Mouse (Mus musculus) testis, postnatal 14 days (tissue): Measurements from ENCODE around the gene Galk2.

Experiments used
- DNase-seq: peaks from one replicate; pipeline ENCODE4 v3.0.0; 2021; ENCODE audit warnings: low spot score

Galk2 gene

DNA sequence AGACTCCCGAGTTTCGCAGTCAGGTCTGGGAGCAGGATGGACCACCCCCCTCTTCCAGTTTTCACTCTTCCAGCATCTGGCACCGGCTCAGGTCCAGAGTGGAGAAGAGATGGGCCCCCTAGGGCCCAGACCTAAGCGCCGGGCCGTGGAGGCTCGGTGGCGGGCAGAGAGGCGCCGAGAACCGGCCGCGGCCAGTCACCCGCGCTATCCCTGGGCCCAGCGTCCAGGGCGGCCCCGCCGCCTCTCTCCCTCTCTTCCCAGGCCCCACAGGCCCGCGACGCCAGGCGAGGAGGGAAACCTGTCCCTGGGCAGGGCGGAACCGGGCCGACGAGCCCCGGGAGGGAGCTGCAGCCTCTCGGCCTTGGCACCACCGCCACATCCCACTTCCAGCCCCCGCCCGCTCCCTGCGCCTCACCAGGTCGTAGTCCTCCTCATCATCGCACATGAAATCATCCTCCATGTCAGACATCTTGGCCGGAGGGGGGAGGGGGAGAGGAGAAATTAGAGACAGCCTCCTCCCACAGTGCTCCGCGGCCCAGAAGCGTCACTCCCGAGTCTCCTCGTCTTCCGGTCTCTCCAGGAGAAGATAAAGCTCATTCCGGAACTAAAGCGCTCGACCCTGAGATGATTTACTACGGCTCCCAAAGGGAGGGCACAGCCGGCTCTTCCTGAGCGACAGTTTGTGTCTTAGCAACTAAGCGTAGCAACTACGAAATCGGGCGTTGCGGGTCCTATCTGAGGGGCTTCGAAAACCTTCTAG is at the start of gene Galk2, which contains the start of gene Cops2:
Gene Galk2, plus strand, starts transcription at position 589 of the 760 bp plus-strand sequence.
Gene Cops2, minus strand, starts transcription at position 619 of the 760 bp plus-strand sequence.
- peak; percentile 96 for DNase-seq

DNA sequence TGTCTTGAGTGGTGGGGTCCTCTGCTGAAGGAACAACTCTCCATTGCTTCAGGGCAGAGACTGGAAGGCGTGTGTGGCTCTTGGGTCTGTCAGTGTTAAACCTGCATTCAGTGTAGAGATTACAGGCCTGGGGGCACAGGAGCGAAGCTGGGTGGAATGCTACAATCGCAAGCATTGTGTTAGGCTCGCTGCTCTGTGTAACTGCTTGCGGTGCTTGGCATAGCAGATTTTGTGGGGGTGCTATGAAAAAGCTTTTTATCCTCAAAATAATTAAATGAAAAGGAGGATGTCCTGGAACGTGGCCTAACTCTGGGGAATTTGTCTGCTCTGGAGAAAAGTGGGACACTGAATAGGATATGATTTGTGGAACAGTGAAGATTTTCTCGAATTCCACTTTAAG is 49.4 kb upstream of the Galk2 start:
- DNase-seq = no peak

DNA sequence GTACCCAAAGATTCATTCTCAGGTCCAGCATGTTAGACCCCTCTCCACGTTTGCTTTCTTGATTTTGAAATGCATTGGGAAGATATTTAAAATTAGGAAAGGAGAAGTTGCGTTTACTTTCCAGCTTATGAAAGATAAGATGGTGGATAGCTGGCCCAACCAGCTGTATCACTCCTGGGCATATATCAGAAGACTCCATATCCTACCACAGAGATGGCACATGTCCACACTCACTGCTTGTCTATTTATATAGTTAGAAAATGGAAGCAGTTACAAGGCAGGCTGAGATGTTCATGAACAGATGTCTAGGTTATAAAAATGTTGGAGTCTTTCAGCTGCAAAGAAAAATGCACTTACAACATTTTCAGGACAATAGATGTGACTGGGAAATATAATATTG is 47.6 kb upstream of the Galk2 start:
- no peak for DNase-seq

DNA sequence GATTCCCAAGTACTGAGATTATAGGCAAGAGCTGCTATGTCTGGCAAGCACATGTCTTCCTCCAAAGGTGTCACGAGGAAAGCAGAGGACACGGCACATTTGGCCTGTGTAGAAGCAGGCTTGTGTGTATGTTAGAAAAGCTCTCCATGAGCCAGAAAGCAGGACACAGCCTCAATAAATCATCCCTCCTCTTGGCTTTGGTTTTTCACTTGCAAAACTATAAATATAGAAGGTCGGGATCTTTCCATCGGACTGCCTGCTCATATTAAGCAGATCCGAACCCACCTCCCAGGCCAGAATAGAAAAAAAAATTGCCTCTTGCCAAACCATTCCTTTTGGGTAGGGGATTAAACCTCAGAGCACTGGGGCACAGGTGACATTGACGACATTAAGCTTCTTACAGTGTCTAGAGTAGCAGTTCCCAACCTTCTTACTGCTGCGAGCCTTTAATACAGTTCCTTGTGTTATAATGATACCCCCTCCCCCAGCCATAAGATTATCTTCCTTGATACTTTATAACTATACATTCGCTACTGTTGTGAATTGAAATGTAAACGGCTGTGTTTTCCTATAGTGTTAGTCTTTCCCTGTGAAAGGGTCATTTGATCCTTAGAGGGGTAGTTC is 44.8 kb upstream of the Galk2 start:
- DNase-seq = no peak

DNA sequence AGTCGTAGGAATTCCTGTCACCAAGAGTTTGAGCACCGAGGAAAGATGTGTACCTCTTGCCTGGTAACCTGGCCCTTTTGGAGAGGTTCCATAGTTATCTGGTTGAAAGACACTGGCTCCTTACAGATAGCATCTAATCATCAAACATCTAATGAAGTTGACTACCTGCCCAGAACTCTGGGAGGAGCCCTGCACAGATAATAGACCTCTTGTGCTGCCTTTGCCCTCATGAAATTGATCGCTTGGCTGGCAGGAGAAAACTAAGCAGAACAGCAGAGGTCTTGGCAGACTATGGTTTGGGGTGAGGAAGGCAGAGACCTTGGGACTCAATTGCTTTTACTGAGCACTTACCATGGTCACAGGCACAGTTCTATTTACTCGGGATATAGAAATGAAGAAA is 38.5 kb upstream of the Galk2 start:
- no peak for DNase-seq

DNA sequence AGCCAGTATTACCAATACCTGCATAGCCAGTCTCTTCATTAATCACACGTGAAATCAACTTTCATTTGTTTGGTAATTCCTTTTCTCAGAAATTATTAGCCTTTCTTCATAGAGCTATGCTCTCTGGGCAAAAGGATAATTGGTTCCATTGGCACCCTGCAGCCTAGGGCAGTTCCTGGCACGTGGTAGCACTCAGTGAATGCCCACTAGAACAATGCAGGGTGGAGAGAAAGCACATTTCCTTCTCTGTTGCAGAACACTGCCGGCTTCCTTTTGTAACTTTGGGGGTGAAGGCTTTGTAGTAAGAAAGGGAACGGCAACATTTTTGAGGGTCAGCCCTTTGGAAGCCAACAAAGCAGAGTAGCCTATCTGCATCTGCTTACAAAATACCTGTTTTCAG is 32.7 kb upstream of the Galk2 start:
- DNase-seq = no peak

DNA sequence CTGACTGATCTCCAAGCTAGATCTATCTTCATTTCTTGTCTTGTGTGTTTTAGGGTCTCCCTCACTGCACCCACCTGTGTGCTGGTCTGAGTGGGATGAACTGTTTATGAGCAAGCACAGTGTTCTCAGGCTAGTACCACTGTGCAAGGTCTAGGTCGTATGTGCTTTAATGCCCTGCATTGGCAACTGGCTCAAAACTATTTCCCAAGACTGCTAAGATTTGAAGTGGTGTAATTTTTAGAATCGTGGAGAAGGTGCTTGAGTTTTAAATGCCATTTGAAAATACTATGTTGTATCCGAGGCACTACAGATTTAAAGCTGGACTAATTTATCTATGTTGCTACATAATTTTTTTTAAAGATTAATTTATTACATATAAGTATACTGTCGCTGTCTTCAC is 31.0 kb upstream of the Galk2 start:
- DNase-seq = no peak

DNA sequence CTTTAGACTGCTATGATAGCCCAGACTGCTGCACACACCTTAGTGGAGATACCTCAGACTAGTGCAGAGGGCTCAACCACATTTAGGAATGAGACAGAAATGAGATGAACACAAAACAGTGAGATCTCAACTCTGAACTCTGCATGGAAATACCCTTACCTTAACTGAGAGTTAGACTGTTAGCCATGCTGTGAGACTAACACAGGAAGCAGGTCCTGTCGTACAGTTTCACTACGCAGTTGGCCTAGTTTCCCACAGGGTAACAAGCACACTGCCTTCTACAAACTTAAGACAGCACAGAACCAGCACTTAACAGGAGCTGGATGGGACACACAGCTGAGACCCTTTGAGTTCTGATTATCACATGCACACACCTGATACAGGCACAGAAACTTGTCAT is 29.0 kb upstream of the Galk2 start:
- DNase-seq = no peak

DNA sequence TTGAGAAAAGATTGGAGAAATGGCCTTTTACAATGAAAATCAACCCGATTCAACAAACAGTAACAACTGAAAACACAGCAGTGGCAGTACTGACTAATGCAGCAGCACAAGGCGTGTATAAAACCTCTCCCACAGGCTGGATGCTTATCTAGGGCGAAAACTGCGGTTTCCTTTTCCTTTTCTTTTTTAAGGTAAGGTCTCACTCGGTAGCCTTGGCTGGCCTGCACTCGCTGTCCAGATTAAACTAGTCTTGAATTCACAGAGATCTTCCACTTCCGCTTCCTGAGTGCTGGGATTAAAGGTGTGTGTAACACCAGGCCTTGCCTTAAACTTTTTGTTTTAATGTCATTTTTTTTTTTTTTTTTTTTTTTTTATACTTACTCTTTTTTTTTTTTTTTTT is 20.8 kb upstream of the Galk2 start:
- DNase-seq = no peak

DNA sequence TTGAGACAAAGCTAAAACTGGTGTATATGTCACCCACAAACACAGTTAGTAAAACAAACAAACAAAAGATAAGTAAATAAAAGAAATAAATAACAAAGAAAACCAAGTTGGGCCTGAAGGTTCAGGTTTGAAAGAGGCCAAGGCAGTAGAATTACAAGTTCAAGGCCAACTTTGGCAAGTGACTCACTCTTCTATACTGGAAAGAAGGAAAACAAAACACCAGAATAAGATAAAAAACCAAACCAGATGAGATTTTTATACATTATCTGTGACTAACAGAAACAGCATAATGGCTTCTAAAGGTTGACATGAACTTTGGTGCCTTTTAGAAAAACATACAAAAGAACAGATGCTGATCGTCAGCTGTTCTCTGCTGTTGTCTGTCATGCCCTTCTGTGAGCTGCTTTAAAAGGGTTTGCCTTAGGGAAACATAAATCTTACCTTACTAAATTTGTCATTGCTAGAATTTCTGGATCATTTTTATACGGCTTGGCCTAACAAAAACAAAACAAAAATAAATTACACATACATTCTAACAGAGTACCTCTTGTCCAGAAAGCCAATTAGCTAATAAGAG is 20.1 kb upstream of the Galk2 start:
- no peak for DNase-seq

DNA sequence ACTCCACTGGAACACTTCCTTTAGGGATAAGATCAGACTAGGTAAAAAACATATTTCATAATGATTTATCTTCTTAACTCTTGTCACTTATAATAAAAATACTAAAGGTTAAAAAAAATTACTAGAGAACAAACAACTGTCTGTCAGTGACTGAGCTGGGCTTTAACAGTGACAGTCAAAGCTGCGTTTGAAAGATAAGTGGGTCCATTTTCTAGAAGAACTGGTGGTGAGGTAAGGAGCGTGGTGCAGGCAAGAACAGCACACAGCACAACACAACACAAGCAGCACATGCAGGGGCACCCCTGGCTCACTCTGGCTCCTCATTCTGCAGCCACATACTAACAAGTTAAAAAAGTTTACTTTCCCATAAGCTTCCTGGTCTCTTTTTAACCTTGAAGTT is 7.7 kb upstream of the Galk2 start:
- no peak for DNase-seq

DNA sequence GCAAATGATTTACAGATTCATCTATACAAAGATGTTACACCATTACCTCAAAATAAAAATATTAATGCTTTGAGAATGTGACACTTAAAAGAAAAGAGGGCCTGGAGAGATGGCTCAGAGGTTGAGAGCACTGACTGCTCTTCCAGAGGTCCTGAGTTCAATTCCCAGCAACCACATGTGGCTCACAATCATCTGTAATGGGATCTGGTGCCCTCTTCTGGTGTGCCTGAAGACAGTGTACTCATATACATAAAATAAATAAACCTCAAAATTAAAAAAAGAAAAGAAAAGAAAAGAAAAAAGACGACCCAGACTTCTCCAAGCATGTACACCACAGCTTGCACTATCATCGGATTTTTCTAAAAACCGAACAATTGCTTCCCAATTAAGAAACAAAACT is 1.2 kb upstream of the Galk2 start:
- no peak for DNase-seq

DNA sequence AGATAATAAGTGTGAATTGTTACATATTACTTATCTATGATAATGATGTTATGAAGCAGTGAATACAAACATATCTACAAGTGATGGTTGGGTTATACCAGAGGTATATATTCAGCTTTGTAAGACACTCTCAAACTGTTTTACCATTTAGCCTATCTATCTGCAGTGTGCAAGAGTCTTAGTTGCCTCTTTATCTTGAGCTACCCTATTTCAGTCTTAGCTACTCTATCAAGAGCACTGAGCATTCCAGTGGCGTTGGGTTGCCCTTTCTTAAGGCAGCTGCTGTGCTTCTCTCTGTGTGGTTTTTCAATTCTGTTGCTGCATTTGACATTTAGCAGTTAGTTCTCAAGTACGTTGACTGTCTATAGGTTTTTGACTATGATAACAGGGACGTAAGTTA is 4.9 kb downstream of the Galk2 start:
- DNase-seq = no peak

DNA sequence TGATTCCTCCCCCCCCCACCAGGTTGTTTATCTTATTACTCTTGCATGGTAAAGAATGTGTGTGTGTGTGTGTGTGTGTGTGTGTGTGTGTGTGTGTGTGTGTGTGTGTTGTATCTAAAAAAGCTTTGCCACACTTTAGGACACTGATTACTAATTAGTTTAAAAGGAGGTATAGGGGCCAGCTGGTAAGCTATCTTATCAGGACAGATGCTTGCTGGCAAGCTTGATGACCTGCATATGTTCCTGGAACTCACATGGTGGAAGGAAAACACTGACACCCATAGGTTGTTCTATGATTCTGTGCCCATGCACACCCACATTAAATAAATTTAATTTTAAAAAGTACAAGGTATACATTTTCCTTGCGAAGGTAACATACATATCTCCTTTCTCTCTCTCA is 5.6 kb downstream of the Galk2 start:
- no peak for DNase-seq

DNA sequence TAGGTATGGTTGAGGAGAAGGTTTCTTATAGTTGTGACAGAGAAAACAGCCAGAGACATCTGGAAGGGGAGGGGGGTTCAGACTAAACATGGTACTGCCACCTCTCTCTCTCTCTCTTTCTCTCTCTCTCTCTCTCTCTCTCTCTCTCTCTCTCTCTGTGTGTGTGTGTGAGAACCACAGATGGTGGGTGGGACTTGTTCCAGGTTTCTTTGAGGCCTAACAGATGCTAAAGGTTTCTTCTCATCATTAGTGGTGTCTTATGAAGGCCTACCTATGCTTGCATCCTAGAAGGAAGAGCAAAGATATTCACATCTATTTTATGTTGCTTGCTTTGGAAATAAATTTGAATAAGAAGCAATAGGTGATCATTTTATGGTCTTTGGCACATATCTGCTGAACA is 6.7 kb downstream of the Galk2 start:
- no peak for DNase-seq

DNA sequence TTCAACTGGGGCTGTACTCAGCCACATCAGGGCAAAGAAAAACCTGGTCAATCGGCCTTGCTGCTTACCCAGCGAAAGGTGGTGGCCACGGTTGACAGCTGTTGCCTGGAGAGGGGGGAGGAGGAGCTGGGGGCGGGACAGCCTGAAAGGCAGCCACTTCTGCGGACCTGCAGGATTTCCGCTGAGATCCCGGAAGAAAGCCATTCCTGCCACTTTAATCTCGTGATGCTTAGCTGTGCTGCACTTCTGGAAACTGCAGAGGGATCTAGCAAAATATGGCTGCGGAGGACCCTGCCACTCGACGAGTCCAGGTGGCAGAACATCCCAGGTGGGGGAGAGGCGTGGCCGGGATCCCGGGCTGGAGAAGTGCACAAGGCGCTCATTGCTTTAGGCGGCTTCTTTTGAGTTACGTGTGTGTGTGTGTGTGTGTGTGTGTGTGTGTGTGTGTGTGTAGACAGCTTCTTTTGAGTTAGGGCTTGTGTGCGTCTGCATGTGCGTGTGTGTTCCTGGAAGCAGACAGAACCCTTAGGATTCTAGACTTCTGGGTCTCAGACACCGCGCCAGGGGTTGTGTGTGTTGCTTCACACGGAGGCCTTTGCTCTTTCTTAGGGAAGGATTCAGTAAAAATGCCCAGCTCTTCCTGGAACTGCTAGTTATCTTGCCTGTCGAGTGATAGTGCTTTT is 7.3 kb downstream of the Galk2 start:
- DNase-seq = peak; percentile 47

DNA sequence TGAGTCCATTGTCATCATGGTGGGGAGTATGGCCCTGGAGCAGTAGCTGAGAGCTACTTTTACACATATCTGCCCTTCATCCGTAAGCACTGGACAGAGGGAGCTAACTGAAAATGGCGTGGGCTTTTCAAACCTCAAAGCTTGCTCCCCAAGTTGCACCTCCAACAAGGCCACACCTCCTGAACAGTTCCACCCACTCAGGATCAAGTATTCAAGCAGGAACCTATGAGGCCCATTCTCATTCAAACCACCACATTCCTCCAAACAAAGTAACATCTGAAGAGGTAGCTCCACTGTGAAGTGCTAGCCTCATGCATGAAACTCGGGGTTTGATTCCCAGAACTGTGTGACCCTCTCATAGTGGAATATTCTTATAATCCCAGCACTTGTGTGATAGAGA is 9.4 kb downstream of the Galk2 start:
- no peak for DNase-seq

DNA sequence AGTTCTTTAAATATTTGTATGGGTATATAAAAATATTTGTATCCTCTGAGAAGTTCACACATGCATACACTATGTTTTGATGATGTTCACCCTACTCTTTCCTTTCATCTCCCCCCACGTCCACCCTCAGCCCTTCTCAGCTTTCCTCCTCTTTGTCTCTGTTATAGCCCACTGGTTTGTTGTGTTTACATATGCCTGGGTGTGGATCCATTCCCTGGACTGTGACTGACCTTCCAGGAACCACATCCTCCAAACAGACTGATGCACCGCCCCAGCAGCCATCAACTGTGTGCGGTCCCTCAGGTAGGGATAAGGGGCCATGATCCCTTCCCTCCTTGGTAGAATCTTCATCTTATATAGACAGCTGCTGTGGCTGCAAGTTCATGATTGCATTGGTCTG is 11.2 kb downstream of the Galk2 start:
- DNase-seq = no peak

DNA sequence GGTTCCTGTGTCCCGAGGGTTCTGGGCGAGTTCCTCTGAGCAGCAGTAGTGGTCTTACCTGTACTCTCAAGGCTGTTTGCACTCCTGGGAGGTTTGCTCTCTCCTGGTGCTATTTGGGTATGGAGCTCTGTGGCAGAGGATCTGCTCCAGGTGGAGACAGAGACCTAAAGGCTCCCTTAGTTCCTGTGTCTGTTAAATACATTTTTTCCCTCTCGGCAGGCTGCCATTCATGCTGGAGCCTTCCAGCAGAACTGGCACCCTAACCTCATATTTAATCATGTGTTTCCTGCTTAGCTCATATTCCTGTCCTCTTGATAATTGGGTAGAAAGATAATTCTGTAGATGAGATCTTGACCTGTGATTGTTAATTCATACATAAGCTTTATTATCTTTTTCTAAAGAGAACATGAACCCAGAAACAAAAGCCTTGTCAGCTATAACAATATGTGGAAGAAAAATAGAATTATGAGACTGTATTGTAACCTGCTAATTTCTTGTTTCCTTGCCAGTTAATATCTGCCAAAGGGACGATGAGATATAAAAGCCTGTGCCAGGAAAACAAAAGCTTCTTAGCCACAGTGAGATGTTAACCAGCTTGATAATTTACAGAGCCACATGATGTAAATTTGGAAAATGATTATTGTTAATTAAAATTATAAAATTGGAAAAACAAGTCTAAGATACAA is 27.1 kb downstream of the Galk2 start:
- DNase-seq = no peak

DNA sequence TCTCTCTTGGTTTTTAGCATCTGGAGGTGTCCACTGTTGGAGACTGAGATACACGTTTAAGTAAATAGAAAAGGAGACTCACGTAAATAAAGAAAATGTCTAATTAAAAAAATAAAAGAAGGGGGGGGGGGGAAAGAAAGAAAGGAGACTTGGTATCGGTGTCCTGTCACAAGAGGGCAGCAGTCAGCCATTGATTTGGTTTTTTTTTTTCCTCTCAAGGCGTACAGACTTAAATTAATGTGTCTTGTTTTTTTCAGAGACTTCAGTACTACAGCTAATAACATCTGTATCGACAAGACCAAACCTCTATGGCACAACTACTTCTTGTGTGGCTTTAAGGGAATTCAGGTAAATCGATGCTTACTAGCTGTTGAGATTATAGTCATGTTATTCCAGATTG is 34.2 kb downstream of the Galk2 start:
- no peak for DNase-seq

DNA sequence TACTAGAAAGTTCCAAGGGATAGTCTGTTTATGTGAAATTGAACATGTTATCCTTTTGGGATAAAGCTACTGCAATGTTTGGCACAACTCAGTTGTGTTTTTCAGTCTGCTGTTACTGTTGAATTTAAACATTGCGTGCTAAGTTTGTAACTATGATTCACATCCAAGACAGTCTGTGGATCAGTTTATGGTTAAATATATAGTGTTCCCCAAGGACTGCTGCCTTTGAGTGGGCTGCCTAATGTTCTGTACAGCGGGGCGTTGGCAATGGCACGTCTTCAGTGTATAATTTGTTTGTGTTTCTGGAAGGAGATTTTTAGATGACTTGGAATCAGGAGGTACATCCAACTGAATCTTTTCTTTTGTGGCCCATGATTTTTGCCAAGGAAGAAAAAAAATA is 36.2 kb downstream of the Galk2 start:
- DNase-seq = no peak

DNA sequence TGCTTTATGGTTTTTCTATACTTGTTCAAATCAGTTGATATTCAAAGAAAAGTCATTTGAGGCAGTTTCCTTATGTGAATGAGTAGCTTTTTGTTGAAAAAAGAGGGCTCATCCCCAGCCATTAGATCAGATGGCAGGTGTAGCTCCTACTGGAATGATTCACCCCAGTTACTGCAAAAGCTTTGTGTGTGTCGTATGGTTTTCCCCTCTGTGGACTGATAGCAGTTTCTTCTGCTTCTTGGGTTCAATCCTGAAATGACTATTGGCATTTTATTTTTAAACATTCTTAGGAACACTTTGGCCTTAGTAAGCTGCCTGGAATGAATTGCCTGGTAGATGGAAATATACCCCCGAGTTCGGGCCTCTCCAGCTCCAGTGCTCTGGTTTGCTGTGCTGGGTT is 37.4 kb downstream of the Galk2 start:
- no peak for DNase-seq
